Mouse (Mus musculus) hindbrain, embryonic 14.5 days (tissue): ENCODE data around the gene Ndufb7. TPM values are rescaled to one million over a fixed set of nuclear protein-coding genes. Genes with fewer than 3 reads are reported as not detected.
"Not testable (repeated sequence)": the region's sequence is repeated elsewhere in the genome, so short reads cannot be mapped to it uniquely, and the experiment has no call there.

Source experiments
- ATAC-seq: fragments of 200-750 bp; cut with Nextera tagmentation; 2 replicates; pipeline ENCODE4 v1.8.0; 2017; ENCODE audit warnings: moderate number of reproducible peaks, mild to moderate bottlenecking, moderate TSS enrichment, moderate library complexity; ENCODE audit not compliant: low FRiP score
- DNase-seq: peaks from one replicate; pipeline ENCODE4 v3.0.0-alpha.2; 2015; ENCODE audit warnings: low spot score
- H3K27ac ChIP-seq: fragments of 300-500 bp; sonication (generic); 2 replicates; pipeline ENCODE4 v1.5.1; 2014; ENCODE audit warnings: mild to moderate bottlenecking, moderate library complexity
- H3K27me3 ChIP-seq: fragments of 300-500 bp; sonication (generic); 2 replicates; pipeline ENCODE4 v1.6.1; 2014; ENCODE audit warnings: mild to moderate bottlenecking, low read length, mixed read lengths; ENCODE audit not compliant: control insufficient read depth, insufficient read depth
- H3K36me3 ChIP-seq: fragments of 300-500 bp; sonication (generic); replicated peaks from 2 replicates; pipeline ENCODE4 v1.6.1; 2014; ENCODE audit not compliant: control insufficient read depth, insufficient read depth
- H3K4me1 ChIP-seq: fragments of 300-500 bp; sonication (generic); replicated peaks from 2 replicates; pipeline ENCODE4 v1.6.1; 2014; ENCODE audit warnings: antibody characterized with exemption, low read length, mixed read lengths; ENCODE audit not compliant: control insufficient read depth, insufficient read depth
- H3K4me2 ChIP-seq: fragments of 300-500 bp; sonication (generic); replicated peaks from 2 replicates; pipeline ENCODE4 v1.6.1; 2014; ENCODE audit warnings: mild to moderate bottlenecking, moderate library complexity
- H3K4me3 ChIP-seq: fragments of 300-500 bp; sonication (generic); replicated peaks from 2 replicates; pipeline ENCODE4 v1.5.1; 2014; ENCODE audit warnings: mild to moderate bottlenecking, low read length
- H3K9ac ChIP-seq: fragments of 300-500 bp; sonication (generic); 2 replicates; pipeline ENCODE4 v1.6.1; 2014
- H3K9me3 ChIP-seq: fragments of 300-500 bp; sonication (generic); 2 replicates; pipeline ENCODE4 v1.6.1; 2016; ENCODE audit warnings: low read length; ENCODE audit not compliant: control insufficient read depth
- WGBS: fragments of 180-500 bp; shearing (Covaris S2); extraction: QIAGEN DNeasy Blood & Tissue Kit; methylation state at CpG from one replicate; pipeline ENCODE4 v1.1.7; 2014; 5-methylcytosine and 5-hydroxymethylcytosine counted together
- polyA plus RNA-seq: library from polyadenylated mRNA; unstranded; fragments of >200 nt; fragmentation: Nextera tagmentation; extraction: Ambion mirVana; gene quantifications from 2 replicates; pipeline ENCODE4 v1.2.1, GENCODE M21; 2014

The Ndufb7 gene
- polyA plus RNA-seq, 1 experiment from 2014 or later: 385 TPM

DNA sequence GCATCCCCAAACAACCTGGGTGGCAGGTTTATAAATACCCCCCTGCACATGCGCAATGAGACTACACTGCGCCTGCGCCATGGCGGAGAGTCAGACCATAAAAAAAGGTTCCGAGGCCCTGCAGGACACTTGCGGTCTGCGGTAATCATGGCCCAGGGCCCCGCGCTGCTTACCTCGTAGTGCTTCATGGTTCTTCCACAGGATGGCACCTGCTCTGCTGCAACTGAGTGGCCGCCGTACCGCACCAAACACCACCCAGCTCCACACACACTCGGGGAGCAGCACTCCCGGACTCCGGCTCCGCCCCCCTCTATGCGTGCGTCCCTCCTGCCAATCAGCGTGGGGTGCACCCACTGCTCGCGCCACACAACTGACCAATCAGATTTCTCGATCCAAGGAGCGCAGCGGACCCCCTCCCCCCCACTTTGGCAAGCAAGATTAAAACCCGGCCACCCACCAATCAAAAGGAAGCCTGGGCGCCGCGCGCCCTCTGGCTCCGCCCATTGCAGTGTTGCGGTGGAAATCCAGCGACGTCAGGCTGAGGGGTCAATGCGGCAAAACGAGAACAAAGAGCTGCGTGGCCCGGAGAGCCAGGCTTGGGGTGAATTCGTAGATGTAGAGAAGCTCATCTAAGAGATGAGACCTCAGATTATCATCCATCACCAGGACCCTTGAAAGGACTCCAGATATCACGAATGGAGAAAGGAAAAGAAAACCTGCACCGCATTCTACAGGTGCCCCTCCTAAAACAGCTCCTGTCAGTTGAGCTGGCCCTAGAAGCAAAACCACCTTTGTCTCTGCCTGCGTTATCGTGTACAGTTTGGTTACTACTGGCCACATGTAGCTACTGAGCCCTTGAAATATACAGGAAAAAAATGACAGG lies 27.9 kb downstream of the Ndufb7 start:
- H3K4me1 ChIP-seq: peaks cover 38% of the 10 kb centered on the region
- H3K4me3 ChIP-seq: peak overlapping the region; percentile 96
- peak; percentile 98 for ATAC-seq
- H3K9ac ChIP-seq: peak overlapping the region; percentile 97
- no peaks in the 10 kb centered on the region for H3K9me3 ChIP-seq
- peak; percentile 99 for DNase-seq
- H3K4me2 ChIP-seq: peak overlapping the region; percentile 63
- WGBS: under 1% methylated on average over 43 of the region's 43 CpGs
- no peaks in the 10 kb centered on the region for H3K27me3 ChIP-seq
- H3K27ac ChIP-seq: peak overlapping the region; percentile 97
- H3K36me3 ChIP-seq: peaks cover 3% of the 10 kb centered on the region; the same call in 1 of the 2 replicates

- not testable (repeated sequence) for ATAC-seq
Measured at GRCm38 (mm10) chr8:83595050-83595345, 28.5 kb downstream of the Ndufb7 start.

GRCm38 (mm10) chr8:83596369-83596768 lies 29.9 kb downstream of the Ndufb7 start:
- Histone ChIP-seq H3K9ac (no peak overlapping the region), H3K27me3 (no peaks in the 10 kb centered on the region), H3K9me3 (no peaks in the 10 kb centered on the region), H3K4me1 (peaks cover 20% of the 10 kb centered on the region), H3K4me3 (no peak overlapping the region), H3K4me2 (no peak overlapping the region), H3K36me3 (peaks cover 3% of the 10 kb centered on the region; the same call in 1 of the 2 replicates), H3K27ac (no peak overlapping the region)
- DNase-seq (no peak), ATAC-seq (no peak)
- WGBS: 21% methylated on average over 3 of the region's 3 CpGs

More at GRCm38 (mm10) chr8:83595050-83595345, 28.5 kb downstream of the Ndufb7 start:
- not testable (repeated sequence) for DNase-seq, H3K36me3 ChIP-seq, H3K27me3 ChIP-seq, H3K9me3 ChIP-seq
- peak overlapping the region; percentile 73 for H3K9ac ChIP-seq
- H3K4me1 ChIP-seq: peaks cover 33% of the 10 kb centered on the region
- 70% methylated on average over 3 of the region's 3 CpGs for WGBS
- H3K4me3 ChIP-seq: peak overlapping the region; percentile 96
- peak overlapping the region; percentile 63 for H3K4me2 ChIP-seq
- H3K27ac ChIP-seq: peak overlapping the region; percentile 97

GRCm38 (mm10) chr8:83598146-83598545 lies 31.7 kb downstream of the Ndufb7 start:
- no peak overlapping the region for H3K27ac ChIP-seq
- H3K9ac ChIP-seq: no peak overlapping the region
- no peak overlapping the region for H3K4me2 ChIP-seq
- ATAC-seq (no peak), DNase-seq (no peak)
- H3K4me1 ChIP-seq: peaks cover 2% of the 10 kb centered on the region; the same call in 1 of the 2 replicates
- no peak overlapping the region for H3K4me3 ChIP-seq
- no peaks in the 10 kb centered on the region for H3K27me3 ChIP-seq
- no peaks in the 10 kb centered on the region for H3K36me3 ChIP-seq
- H3K9me3 ChIP-seq: no peaks in the 10 kb centered on the region
- 4% methylated on average over 1 of the region's 1 CpGs for whole genome bisulfite sequencing

DNA sequence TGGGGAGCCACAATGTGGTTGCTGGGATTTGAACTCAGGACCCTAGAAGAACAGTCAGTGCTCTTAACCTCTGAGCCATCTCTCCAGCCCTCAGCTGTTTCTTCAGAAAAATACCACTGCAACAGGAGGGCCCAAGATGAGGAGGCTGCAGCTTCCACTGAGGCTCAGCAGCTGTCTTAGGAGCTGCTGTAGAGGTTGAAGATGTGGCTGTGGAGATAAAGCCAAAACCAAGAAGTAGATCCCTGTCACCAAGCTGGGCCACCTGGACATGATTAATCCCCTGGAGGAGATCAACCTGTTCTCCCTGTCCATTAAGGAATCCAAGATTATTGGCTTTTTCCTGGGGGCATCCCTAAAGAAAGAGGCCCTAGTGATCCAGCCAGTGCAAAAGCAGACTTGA lies 33.3 kb downstream of the Ndufb7 start:
- no peak overlapping the region for H3K4me3 ChIP-seq
- no peaks in the 10 kb centered on the region for H3K4me1 ChIP-seq
- no peak overlapping the region for H3K27ac ChIP-seq
- no peak overlapping the region for H3K4me2 ChIP-seq
- H3K27me3 ChIP-seq: no peaks in the 10 kb centered on the region
- H3K36me3 ChIP-seq: no peaks in the 10 kb centered on the region
- H3K9ac ChIP-seq: no peak overlapping the region
- no peaks in the 10 kb centered on the region for H3K9me3 ChIP-seq
- DNase-seq (no peak), ATAC-seq (no peak)

DNA sequence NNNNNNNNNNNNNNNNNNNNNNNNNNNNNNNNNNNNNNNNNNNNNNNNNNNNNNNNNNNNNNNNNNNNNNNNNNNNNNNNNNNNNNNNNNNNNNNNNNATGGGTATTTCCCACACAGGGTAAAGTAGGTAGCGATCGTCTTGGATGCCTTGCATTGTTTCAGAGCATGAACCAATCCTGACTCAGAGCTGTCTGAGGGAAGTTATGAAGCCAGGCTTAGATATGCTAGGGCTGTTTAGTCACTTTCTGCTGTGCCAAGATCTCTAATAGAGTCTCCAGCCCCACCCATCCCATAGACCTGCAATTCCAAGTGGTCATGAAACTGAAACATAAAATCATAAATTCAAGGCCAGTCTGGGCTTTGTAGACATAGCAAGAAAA lies 36.2 kb downstream of the Ndufb7 start:
- Histone ChIP-seq H3K4me1 (peaks cover 5% of the 10 kb centered on the region; the same call in 1 of the 2 replicates), H3K9me3 (no peaks in the 10 kb centered on the region), H3K4me2 (no peak overlapping the region), H3K36me3 (no peaks in the 10 kb centered on the region), H3K4me3 (no peak overlapping the region), H3K27ac (no peak overlapping the region), H3K27me3 (no peaks in the 10 kb centered on the region), H3K9ac (no peak overlapping the region)
- DNase-seq (no peak), ATAC-seq (no peak)
- WGBS: 79% methylated on average over 2 of the region's 2 CpGs

DNA sequence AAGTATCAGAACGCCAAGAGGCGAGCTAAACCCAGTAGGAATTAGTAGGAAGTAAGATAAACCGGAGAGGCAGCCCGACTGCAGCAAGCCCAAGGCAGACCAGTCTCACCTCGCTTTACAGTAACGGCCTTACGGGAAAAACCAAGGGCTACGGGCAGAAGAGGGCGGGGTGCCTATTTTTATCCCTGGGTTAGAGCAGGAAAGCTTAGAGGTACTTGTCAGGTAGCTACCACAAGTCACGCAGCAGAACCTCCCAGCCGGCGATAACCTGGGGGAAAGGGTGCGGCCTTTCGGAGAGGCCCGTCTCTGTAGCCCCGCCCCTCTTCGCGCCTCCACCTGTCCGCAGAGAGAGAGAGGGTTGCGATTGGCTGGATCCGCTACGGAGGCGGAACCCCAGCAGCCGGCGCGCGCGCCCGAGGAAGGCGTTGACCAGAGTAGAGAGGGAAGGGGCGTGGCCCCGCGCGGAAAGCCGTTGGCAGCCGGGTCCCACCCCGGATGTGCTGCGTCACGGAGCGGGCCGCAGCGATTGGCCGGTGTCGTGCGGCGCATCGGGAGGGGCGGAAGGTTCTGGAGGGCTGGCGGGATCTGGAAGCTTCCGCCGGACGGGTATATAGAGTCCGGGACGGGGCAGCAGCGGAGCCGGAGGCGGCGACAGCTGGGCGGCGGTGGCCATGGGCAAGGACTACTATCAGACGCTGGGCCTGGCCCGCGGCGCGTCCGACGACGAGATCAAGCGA lies 41.4 kb downstream of the Ndufb7 start, which contains the start of the genes Tecr and Dnajb1:
Gene Tecr (minus strand): TSS at position 311 of the 737 bp plus-strand sequence.
Gene Dnajb1 (plus strand): TSS at position 533 of the 737 bp plus-strand sequence.
- H3K27ac ChIP-seq: peak within 1 kb of the TSS; percentile 98
- under 1% methylated on average over 69 of the region's 69 CpGs for WGBS
- no peaks in the 10 kb centered on the region for H3K27me3 ChIP-seq

DNA sequence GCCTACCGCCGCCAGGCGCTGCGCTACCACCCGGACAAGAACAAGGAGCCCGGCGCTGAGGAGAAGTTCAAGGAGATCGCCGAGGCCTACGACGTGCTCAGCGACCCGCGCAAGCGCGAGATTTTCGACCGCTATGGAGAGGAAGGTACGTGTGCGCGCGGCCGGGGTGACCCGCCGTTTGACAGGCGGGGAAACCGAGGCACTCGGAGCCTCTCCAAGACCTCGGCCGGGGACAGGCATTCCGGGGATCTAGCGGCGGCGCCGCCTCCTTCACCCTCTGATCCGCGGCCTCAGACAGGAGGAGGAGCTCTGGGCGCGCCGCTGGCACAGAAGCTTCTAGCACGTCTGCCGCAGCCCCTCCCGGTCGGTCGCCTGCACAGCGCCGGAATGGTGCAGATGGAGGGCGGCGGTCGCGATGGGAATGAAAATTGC lies 41.9 kb downstream of the Ndufb7 start:
- ATAC-seq: peak; percentile 73
- no peaks in the 10 kb centered on the region for H3K27me3 ChIP-seq
- peak overlapping the region; percentile 98 for H3K27ac ChIP-seq
- no peaks in the 10 kb centered on the region for H3K9me3 ChIP-seq
- peaks cover 39% of the 10 kb centered on the region for H3K36me3 ChIP-seq
- peaks cover 17% of the 10 kb centered on the region for H3K4me1 ChIP-seq
- peak overlapping the region; percentile 75 for H3K4me2 ChIP-seq
- WGBS: under 1% methylated on average over 51 of the region's 51 CpGs
- H3K4me3 ChIP-seq: peak overlapping the region; percentile 81
- peak overlapping the region; percentile 80 for H3K9ac ChIP-seq
- DNase-seq: peak; percentile 66

More for the DNA sequence above, 41.4 kb downstream of the Ndufb7 start, which contains the start of the genes Tecr and Dnajb1:
- peak within 1 kb of the TSS; percentile 75 for H3K4me2 ChIP-seq
- DNase-seq: peak; percentile 99
- H3K4me1 ChIP-seq: peaks cover 17% of the 10 kb centered on the region
- H3K4me3 ChIP-seq: peak within 1 kb of the TSS; percentile 81
- peak; percentile 97 for ATAC-seq
- H3K9ac ChIP-seq: peak within 1 kb of the TSS; percentile 80
- H3K9me3 ChIP-seq: no peaks in the 10 kb centered on the region
- peaks cover 33% of the 10 kb centered on the region for H3K36me3 ChIP-seq

GRCm38 (mm10) chr8:83609086-83609485 lies 42.6 kb downstream of the Ndufb7 start:
- H3K4me3 ChIP-seq: peak overlapping the region; percentile 81
- ATAC-seq (no peak), DNase-seq (no peak)
- H3K9me3 ChIP-seq: no peaks in the 10 kb centered on the region
- 35% methylated on average over 9 of the region's 9 CpGs for WGBS
- H3K27ac ChIP-seq: peak overlapping the region; percentile 98
- H3K27me3 ChIP-seq: no peaks in the 10 kb centered on the region
- peaks cover 44% of the 10 kb centered on the region for H3K36me3 ChIP-seq
- peak overlapping the region; percentile 75 for H3K4me2 ChIP-seq
- H3K9ac ChIP-seq: peak overlapping the region; percentile 80
- H3K4me1 ChIP-seq: peaks cover 17% of the 10 kb centered on the region
